Mouse (Mus musculus) brain, adult 10 weeks (tissue): ENCODE results near the gene D13Ertd608e. TPM values are rescaled to one million over a fixed set of nuclear protein-coding genes. Genes with fewer than 3 reads are reported as not detected.

Source experiments
- polyA plus RNA-seq: library from polyadenylated mRNA; stranded (reverse); fragments of 350-450 nt; fragmentation: Illumina TruSeq; extraction: RNeasy Lipid Tissue Mini Kit (QIAGEN cat#74804); gene quantifications from one replicate; pipeline ENCODE4 v1.2.3, GENCODE M21; 2015; ENCODE audit warnings: low read depth, low replicate concordance

The D13Ertd608e gene
- polyA plus RNA-seq = not detected

GRCm38 (mm10) chr13:119835320-119836056 lies at the start of gene D13Ertd608e:
Gene D13Ertd608e, plus strand, starts transcription at chr13:119836006.

GRCm38 (mm10) chr13:119790761-119791579 lies 44.8 kb upstream of the D13Ertd608e start, which contains the start of gene Zfp131:
Gene Zfp131, minus strand, starts transcription at chr13:119790889.

GRCm38 (mm10) chr13:119830116-119830515 lies 5.7 kb upstream of the D13Ertd608e start, which contains the start of gene AF067063:
Gene AF067063, minus strand, starts transcription at chr13:119830216.

GRCm38 (mm10) chr13:119894685-119895084 lies 58.9 kb downstream of the D13Ertd608e start, which contains the start of gene Tcstv1:
Gene Tcstv1, minus strand, starts transcription at chr13:119894785.

Other genes starting within 250 kb of the D13Ertd608e start
- gene Ccl28, start 212.2 kb upstream of the D13Ertd608e start, polyA plus RNA-seq = 2.5 TPM
- 199 TPM for gene Hmgcs1, start 145.6 kb upstream of the D13Ertd608e start, polyA plus RNA-seq
- gene Nim1k, start 80.1 kb upstream of the D13Ertd608e start, polyA plus RNA-seq = 12.4 TPM
- 38.5 TPM for gene Zfp131, start 45.1 kb upstream of the D13Ertd608e start, polyA plus RNA-seq
- gene AF067063, start 5.8 kb upstream of the D13Ertd608e start, polyA plus RNA-seq = not detected
- gene Tcstv1, start 58.8 kb downstream of the D13Ertd608e start, polyA plus RNA-seq = not detected
- not detected for gene Gm21761, start 93.3 kb downstream of the D13Ertd608e start, polyA plus RNA-seq
- not detected for gene B020031M17Rik, start 114.8 kb downstream of the D13Ertd608e start, polyA plus RNA-seq
- not detected for gene Gm36079, start 191.0 kb downstream of the D13Ertd608e start, polyA plus RNA-seq
- not detected for gene Gm21188, start 216.2 kb downstream of the D13Ertd608e start, polyA plus RNA-seq